Mouse (Mus musculus) lung, embryonic 16.5 days (tissue): Measurements from ENCODE around the gene Tspan18. TPM values are rescaled to one million over a fixed set of nuclear protein-coding genes. Genes with fewer than 3 reads are reported as not detected.

ENCODE experiments used
- ATAC-seq: fragments of 200-750 bp; cut with Nextera tagmentation; 2 replicates; pipeline ENCODE4 v1.8.0; 2017; ENCODE audit warnings: low read depth, mild to moderate bottlenecking, moderate library complexity
- H3K27ac ChIP-seq: fragments of 300-500 bp; sonication (generic); 2 replicates; pipeline ENCODE4 v1.5.1; 2014; ENCODE audit warnings: mild to moderate bottlenecking, control low read depth, low read length
- H3K27me3 ChIP-seq: fragments of 300-500 bp; sonication (generic); 2 replicates; pipeline ENCODE4 v1.6.1; 2014; ENCODE audit warnings: low read depth, low read length, mixed read lengths; ENCODE audit not compliant: control insufficient read depth, insufficient read depth
- H3K36me3 ChIP-seq: fragments of 300-500 bp; sonication (generic); 2 replicates; pipeline ENCODE4 v1.6.1; 2014; ENCODE audit warnings: low read length; ENCODE audit not compliant: control insufficient read depth, insufficient read depth
- H3K4me1 ChIP-seq: fragments of 300-500 bp; sonication (generic); replicated peaks from 2 replicates; pipeline ENCODE4 v1.6.1; 2014; ENCODE audit warnings: low read length, mixed read lengths; ENCODE audit not compliant: control insufficient read depth, insufficient read depth
- H3K4me2 ChIP-seq: fragments of 300-500 bp; sonication (generic); 2 replicates; pipeline ENCODE4 v1.6.1; 2014; ENCODE audit warnings: low read depth, low read length, control low read depth
- H3K4me3 ChIP-seq: fragments of 300-500 bp; sonication (generic); 2 replicates; pipeline ENCODE4 v1.5.1; 2014; ENCODE audit warnings: mild to moderate bottlenecking, low read length, control low read depth
- H3K9ac ChIP-seq: fragments of 300-500 bp; sonication (generic); 2 replicates; pipeline ENCODE4 v1.6.1; 2014; ENCODE audit warnings: low read length, control low read depth
- H3K9me3 ChIP-seq: fragments of 300-500 bp; sonication (generic); 2 replicates; pipeline ENCODE4 v1.6.1; 2016; ENCODE audit warnings: low read length; ENCODE audit not compliant: control insufficient read depth
- WGBS: fragments of 180-500 bp; shearing (Covaris S2); extraction: QIAGEN DNeasy Blood & Tissue Kit; methylation state at CpG from one replicate; pipeline ENCODE4 v1.1.7; 2014; 5-methylcytosine and 5-hydroxymethylcytosine counted together
- polyA plus RNA-seq: library from polyadenylated mRNA; unstranded; fragments of >200 nt; fragmentation: Nextera tagmentation; extraction: Ambion mirVana; gene quantifications from 2 replicates; pipeline ENCODE4 v1.2.1, GENCODE M21; 2015

Gene Tspan18
- polyA plus RNA-seq, 1 experiment from 2014 or later: 29.7 TPM

- no peaks in the 10 kb centered on the region for H3K36me3 ChIP-seq
- no peaks in the 10 kb centered on the region for H3K9me3 ChIP-seq
- ATAC-seq: no peak
- H3K4me2 ChIP-seq: no peak overlapping the region
- H3K4me3 ChIP-seq: no peak overlapping the region
- 57% methylated on average over 4 of the region's 4 CpGs for WGBS
- no peak overlapping the region for H3K27ac ChIP-seq
- H3K4me1 ChIP-seq: no peaks in the 10 kb centered on the region
- H3K9ac ChIP-seq: no peak overlapping the region
- H3K27me3 ChIP-seq: no peaks in the 10 kb centered on the region
Measured at GRCm38 (mm10) chr2:93329120-93329519, 5.2 kb downstream of the Tspan18 start.

DNA sequence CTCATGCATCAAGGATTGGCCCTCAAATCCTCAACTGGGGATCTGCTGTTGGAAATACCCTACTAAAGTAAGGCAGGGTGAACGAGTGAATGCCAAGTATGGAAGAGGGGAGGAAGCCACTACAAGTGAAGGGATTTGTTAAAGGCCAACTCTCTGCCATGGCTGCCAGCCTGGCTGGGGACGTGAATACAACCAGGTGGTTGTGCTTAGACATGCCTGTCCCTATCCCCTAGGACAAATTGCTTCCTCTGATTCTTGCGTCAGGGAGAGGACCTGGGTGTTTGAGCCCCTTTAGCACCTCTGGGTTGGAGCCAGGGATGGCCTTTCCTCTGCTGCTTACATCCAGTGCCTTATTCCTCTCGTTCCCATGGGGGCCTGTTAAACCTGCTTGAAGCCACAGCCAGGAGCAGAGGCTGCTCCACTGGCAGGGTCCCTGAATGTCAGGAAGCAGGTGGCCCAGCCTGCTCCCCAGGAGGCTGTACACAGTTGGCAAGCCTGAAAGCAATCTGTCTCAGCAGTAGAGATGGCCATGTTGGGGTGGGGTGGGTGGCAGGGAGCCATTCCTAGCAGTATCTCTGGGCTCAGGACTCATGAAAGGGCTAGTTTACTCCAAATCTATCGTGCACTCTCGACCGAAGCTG is 6.3 kb downstream of the Tspan18 start:
- no peak overlapping the region for H3K4me2 ChIP-seq
- no peaks in the 10 kb centered on the region for H3K4me1 ChIP-seq
- H3K9ac ChIP-seq: no peak overlapping the region
- whole genome bisulfite sequencing: 65% methylated on average over 7 of the region's 7 CpGs
- H3K27me3 ChIP-seq: no peaks in the 10 kb centered on the region
- no peak overlapping the region for H3K4me3 ChIP-seq
- H3K36me3 ChIP-seq: no peaks in the 10 kb centered on the region
- H3K27ac ChIP-seq: no peak overlapping the region
- ATAC-seq: no peak
- H3K9me3 ChIP-seq: 0 out of 2 replicates have a peak, but pooled peaks cover 3% of the 10 kb centered on the region

DNA sequence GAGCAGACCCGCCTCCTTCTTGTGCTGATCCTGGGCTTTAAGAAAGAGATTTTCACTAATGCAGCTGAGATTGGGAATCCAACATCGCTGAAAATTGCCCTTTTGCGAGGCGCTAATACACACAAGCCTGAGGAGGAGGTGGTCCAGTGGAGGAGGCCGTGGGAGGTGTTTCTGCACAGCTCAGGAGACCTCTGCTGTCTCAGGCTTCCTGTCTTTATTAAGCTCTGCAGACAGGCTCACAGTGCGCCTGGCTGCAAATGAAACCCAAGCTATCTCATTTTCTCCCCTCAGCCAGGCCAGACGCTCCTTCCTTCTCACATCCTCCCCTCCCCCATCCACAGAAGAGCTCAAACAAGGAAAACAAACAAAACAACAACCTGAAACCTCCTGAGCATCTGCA is 9.6 kb downstream of the Tspan18 start:
- H3K4me2 ChIP-seq: no peak overlapping the region
- no peak overlapping the region for H3K4me3 ChIP-seq
- H3K4me1 ChIP-seq: peaks cover 2% of the 10 kb centered on the region; the same call in 1 of the 2 replicates
- ATAC-seq: no peak
- no peaks in the 10 kb centered on the region for H3K36me3 ChIP-seq
- no peak overlapping the region for H3K9ac ChIP-seq
- 0 out of 2 replicates have a peak, but pooled peaks cover 3% of the 10 kb centered on the region for H3K9me3 ChIP-seq
- H3K27me3 ChIP-seq: no peaks in the 10 kb centered on the region
- 36% methylated on average over 7 of the region's 7 CpGs for WGBS
- H3K27ac ChIP-seq: no peak overlapping the region

DNA sequence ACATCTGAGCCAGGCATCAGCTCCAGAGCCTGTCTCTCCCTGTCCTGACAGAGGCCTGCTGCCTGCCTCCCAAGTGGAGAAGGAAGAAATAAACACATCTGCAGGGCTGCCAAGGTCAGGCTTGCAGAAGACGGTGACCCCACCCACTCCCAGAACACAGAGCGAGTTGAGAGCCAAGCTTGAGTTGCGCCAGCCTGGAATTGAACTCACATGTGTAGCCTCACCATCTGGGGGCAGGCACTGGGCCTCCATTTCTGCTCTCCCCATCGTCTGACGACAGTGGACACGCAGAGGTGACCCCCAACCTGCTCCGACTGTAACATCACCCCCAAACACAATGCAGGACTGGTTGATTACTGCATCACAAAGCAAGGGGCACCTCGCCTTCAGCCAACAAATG is 12.4 kb downstream of the Tspan18 start:
- Histone ChIP-seq H3K36me3 (no peaks in the 10 kb centered on the region), H3K9ac (no peak overlapping the region), H3K27me3 (no peaks in the 10 kb centered on the region), H3K4me1 (peaks cover 2% of the 10 kb centered on the region; the same call in 1 of the 2 replicates), H3K27ac (no peak overlapping the region), H3K4me3 (no peak overlapping the region), H3K9me3 (0 out of 2 replicates have a peak, but pooled peaks cover 3% of the 10 kb centered on the region), H3K4me2 (no peak overlapping the region)
- peak; percentile 47; the same call in 1 of the 2 replicates for ATAC-seq
- 57% methylated on average over 8 of the region's 8 CpGs for WGBS

DNA sequence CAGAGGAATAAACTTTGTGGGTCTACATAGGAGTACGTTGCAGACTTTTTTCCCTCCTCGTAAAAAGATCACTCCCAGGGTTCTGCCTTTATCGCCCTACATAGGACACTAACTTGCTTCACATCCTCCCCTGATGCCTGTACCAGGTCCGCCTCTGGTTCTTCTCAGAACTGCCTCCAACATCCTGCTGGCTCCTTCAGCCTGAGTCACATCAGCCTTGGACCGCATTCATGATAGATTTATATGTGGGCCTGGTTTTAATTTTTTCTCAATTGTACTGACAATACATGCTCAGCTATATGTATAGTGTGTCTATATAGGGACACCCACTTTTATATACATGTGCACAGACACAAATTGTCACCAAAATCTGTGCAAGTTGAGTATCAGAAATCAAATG is 14.0 kb downstream of the Tspan18 start:
- Histone ChIP-seq H3K9me3 (0 out of 2 replicates have a peak, but pooled peaks cover 3% of the 10 kb centered on the region), H3K9ac (no peak overlapping the region), H3K27ac (no peak overlapping the region), H3K36me3 (no peaks in the 10 kb centered on the region), H3K4me3 (no peak overlapping the region), H3K4me1 (peaks cover 2% of the 10 kb centered on the region; the same call in 1 of the 2 replicates), H3K4me2 (no peak overlapping the region), H3K27me3 (no peaks in the 10 kb centered on the region)
- no peak for ATAC-seq
- WGBS: 83% methylated on average over 5 of the region's 5 CpGs

- Histone ChIP-seq H3K4me1 (peaks cover 2% of the 10 kb centered on the region; the same call in 1 of the 2 replicates), H3K9ac (no peak overlapping the region), H3K9me3 (0 out of 2 replicates have a peak, but pooled peaks cover 3% of the 10 kb centered on the region), H3K4me3 (no peak overlapping the region), H3K27ac (no peak overlapping the region), H3K4me2 (no peak overlapping the region), H3K36me3 (no peaks in the 10 kb centered on the region), H3K27me3 (no peaks in the 10 kb centered on the region)
- no peak for ATAC-seq
- 50% methylated on average over 7 of the region's 7 CpGs for WGBS
Measured at GRCm38 (mm10) chr2:93319598-93319997, 14.7 kb downstream of the Tspan18 start.

DNA sequence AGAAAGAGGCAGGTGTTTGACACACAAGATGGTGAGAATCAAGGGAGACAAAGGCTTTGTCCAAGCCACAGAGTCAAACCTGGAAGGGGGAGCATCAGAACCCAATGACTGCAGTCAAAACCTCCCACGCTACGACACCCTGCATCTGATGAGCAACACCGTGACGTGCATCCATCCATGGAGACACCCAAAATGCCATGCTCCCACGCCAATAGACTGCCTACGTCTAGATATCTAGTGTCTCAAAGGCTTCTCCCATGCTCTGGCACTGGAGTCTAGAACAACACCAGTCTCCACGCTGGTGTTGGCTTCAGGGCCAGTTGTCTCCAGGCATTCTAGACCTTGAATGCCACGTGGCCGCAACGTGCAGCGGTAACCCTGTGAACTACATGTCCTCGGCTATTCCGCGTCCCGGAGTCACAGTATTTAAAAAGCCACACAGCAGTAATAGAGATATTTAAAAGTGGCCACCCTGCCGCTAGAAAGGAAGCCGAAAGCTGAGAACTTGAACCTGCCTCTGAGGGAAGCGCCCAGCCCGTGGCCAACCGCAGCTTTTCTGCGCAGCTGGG is 15.4 kb downstream of the Tspan18 start:
- no peak for ATAC-seq
- Histone ChIP-seq H3K27me3 (no peaks in the 10 kb centered on the region), H3K9me3 (0 out of 2 replicates have a peak, but pooled peaks cover 3% of the 10 kb centered on the region), H3K9ac (no peak overlapping the region), H3K4me3 (no peak overlapping the region), H3K27ac (no peak overlapping the region), H3K4me1 (peaks cover 5% of the 10 kb centered on the region; the same call in 1 of the 2 replicates), H3K36me3 (no peaks in the 10 kb centered on the region), H3K4me2 (no peak overlapping the region)
- WGBS: 87% methylated on average over 21 of the region's 21 CpGs

DNA sequence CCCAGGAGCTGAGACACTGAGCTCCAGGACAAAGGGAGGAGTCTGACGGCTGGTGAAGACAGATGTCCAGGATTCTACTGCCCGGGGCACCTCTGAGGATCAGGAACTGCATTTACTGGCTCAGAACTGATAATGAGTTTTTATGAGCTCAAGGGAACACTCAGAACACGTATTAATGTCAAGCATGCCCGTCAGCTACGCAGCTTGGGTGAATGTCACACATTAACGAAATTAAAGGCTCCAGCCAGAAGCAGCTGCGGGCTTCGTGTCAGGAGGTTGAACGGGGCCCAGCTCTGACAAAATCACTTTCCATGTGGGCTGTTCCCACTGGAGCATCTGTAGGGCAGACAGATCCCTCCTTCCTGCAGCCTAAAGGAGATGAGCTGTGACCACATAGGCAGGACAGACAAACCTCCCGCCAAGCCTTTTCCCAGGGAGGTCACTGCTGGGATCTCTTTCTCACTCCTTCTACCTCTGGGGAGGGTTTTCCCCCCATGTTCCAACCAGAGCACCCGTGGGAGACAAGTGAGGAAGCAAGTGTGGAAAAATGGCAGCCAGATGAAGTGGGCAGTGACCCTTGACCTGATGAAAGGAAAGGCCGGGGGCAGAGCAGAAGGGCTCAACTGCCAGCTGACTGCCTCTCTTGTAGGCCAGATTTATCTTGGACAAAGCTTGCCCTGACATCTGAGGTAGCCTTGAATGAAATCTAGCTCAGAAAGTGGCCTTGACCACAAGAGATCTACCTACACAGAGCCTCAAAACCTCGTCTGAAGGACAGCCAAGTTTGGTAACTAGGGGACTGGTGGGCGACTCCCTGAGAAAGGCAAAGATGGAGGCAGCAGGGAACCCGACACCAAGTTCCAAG is 20.3 kb downstream of the Tspan18 start:
- Histone ChIP-seq H3K9me3 (no peaks in the 10 kb centered on the region), H3K4me1 (0 out of 2 replicates have a peak, but pooled peaks cover 2% of the 10 kb centered on the region), H3K36me3 (no peaks in the 10 kb centered on the region), H3K27ac (no peak overlapping the region), H3K4me2 (no peak overlapping the region), H3K9ac (no peak overlapping the region), H3K27me3 (no peaks in the 10 kb centered on the region), H3K4me3 (no peak overlapping the region)
- WGBS: 44% methylated on average over 15 of the region's 15 CpGs
- ATAC-seq: no peak

DNA sequence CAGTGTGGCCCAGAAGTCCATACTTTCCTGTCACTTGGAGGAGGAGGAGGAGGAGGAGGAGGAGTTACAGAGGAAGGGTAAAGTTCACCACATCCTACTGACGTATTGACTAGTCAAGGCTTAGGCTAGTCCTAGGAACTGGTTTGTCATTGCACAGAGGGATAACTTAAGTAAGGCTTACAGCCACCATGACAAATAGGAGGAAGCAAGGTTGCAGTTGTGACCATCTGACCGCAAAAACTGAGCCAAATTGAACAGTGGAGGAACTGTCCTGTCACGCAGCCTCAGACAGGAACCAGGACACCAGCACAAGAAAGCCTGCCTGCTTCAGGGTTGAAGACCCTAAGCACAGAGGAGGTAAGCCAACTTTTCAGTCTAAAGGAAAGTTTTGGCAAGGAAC is 21.8 kb downstream of the Tspan18 start:
- H3K4me1 ChIP-seq: 0 out of 2 replicates have a peak, but pooled peaks cover 2% of the 10 kb centered on the region
- no peak overlapping the region for H3K4me3 ChIP-seq
- no peak overlapping the region for H3K4me2 ChIP-seq
- 82% methylated on average over 3 of the region's 3 CpGs for WGBS
- H3K9ac ChIP-seq: no peak overlapping the region
- H3K27me3 ChIP-seq: no peaks in the 10 kb centered on the region
- H3K27ac ChIP-seq: no peak overlapping the region
- no peaks in the 10 kb centered on the region for H3K9me3 ChIP-seq
- H3K36me3 ChIP-seq: no peaks in the 10 kb centered on the region
- ATAC-seq: no peak
